Mouse (Mus musculus) left cerebral cortex, adult 9 months (tissue): Measurements from ENCODE around the gene Ube2t.

Source experiments
- DNase-seq, 2 experiments: peaks; one replicate each; pipeline ENCODE4 v3.0.0; 2022; ENCODE audit warnings: low spot score in 2 of 2

The Ube2t gene

DNA sequence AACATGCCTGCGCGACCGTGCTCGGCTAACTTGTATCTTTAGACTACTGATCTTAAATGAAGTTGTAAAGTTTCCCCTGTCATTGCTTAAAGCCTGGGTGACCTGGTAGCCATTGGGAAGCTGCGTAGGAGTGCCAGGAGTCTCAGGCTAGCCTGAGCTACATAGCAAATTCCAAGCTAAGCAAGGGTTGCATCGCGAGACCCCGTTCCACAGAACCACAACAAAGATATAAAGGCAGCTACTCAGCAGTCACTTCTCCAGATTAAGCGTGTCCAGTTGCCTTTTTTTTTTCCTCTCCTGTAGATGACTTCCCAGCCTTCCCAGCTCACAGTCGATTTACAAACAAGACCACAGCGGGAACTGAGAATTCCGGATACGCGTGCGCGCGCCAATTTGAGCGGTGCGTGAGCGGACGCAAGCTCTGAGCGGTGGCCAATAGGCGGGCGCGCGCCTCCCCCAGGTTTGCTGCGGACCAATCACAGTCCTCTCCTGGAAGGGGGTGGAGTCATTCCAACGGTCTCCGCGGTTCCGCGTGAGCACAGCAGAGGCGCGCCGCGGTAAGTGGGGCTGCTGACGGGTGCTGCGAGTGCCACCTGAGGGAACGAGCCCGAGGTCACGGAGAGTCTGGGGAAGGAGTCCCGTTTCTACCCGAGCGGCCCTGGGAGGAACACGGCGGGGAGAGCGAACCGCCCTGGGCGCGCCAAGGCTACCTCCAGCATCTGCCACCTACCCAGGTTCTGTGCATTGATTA is at the start of gene Ube2t:
Gene Ube2t (plus strand): TSS at position 513 of the 751 bp plus-strand sequence.
- peak; percentile 82 to 94 for DNase-seq

DNA sequence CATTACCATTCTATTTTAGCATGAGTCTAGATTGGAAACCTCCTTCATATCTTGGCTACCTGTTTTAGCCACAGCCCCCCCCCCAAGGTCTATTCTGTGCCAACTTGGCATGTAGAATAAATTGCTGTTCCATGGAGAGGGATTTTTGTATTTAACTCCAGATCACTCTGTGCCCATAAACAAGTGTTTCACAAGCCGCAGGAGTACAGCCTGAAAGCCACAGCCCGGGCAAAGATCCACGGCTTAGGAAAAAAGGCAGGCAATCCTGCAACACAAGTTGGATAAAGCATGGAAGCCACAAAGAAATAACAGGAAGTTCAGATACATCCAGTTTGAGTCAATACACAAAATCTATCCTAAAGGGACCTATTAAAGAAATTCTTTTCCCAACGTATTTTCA is 48.8 kb upstream of the Ube2t start:
- no peak for DNase-seq

DNA sequence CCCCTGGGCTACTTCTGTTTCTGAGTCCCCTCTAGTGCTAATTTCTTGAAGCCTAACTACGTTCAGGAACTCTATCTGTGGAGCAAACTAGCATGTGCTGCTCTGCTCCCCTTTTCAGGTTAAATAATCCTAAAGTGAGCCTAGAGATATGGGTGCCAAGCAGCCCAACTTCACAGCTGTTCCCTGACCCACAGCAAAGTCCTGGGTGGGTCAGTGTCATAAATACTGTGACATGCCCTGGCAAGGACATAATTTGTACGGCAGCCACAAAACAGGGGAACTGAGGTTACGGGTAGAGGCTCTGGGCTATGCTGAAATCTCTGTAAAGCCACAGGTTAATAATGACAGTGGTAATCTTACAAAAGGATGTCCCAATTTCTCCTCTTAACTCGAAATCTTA is 46.9 kb upstream of the Ube2t start:
- DNase-seq = no peak

DNA sequence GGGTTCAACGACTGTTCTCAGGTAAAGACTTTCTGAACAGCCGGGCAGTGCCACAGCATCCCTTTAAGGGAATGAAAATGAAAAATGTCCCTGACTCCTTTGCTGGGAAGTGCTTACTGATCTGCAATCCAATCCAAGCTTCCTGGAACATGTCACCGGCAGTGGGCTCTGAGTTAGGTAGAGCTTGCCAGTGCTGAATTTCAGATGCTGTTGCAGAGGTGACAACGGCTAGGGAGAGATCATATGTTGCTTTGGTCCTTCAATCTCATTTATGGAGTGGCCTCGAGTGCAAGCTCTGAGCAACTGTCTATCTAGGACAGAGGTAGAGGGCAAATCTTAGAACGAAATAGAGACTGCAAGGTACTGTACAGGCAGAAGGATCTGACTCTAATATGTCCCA is 43.4 kb upstream of the Ube2t start:
- no peak for DNase-seq

DNA sequence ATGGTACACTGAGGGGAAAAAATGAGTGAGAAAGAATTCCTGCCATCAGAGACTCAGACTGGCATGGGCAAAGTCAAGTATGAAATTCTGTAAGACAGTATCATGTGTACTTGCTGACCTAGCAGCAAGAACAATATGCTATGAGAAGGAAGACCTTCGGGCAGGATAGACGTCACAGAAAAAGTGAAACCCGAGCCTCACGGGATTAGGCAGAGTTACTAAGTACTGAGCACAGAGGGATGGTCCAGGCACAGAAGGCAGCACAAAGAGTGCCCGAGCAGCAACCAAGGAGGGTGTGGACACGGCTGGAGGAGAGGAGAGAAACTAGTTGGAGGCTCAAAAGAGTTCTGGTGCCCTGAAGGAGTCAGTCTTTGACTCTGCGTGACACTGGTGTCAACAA is 29.9 kb upstream of the Ube2t start:
- DNase-seq = no peak

DNA sequence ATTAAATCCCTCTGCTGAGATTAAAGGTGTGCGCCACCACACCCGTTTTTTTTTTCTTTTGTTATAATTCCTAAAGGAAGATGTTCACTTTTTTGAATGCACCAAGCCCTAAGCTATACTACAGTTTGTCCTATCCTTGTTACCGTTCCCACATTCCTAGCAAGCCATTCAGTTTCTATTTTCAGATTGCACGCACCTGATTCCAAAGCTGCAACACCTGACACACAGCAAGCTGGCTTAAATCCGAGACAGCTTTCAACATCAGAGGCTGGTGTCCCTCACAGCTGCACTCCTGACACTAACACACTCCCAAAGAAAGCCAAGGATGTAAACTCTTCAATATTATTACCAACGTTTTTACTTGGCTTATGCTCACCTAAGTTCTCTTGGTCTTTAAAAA is 26.0 kb upstream of the Ube2t start:
- DNase-seq = no peak

DNA sequence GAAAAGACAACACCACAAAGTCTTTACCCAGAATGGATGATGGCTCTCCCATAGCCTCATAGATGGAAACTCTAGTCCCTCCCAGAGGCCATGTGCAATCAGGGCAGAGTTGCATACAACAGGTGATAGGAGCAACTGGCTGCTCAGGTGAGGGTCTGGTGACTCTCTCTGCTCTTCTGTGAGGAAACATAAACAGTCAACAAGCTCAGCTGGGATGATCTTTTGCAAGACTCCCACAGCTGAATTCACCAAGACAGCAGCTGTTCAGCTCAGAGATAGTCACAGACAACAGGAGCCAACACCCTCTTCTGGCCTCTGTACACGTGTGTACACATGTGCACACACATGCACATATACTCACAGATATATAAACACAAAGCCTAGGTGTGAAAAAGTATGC is 24.1 kb upstream of the Ube2t start:
- DNase-seq = no peak

DNA sequence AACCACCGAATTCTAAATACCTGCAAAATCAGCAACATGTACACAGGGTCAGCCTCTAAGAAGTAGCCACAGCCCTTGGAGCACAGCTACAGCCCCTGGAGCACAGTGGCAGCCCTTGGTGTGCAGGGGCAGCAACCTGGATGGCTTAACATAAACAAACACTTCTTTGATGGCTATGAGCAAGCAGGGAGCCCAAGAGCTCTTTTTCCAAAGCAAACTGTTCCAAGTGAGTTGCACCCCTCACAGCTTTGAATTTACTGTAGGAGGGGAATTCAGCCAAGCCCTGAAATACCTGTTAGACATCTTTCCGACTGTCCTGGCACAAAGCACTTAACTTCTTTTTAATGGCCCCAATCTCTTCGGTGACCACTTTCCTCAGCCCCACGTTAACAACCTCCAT is 21.5 kb upstream of the Ube2t start:
- no peak for DNase-seq

DNA sequence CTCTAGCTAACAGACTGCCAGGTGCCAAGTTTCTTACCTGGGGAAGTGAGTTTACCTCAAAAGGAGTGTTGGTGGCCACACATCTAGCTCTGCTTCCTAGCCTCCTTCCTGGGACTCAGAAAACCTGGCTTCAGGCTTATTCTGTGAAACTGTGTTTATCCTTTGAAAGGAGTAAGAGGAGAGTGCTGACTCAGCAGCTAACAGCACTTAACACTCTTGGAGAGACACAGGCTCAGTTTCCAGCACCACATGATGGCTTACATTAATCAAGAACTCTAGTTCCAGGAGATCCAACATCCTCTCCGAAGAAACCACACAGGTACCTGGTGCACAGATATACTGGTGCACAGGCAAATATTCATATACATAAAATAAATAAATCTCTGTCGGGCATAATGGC is 19.5 kb upstream of the Ube2t start:
- DNase-seq = no peak

DNA sequence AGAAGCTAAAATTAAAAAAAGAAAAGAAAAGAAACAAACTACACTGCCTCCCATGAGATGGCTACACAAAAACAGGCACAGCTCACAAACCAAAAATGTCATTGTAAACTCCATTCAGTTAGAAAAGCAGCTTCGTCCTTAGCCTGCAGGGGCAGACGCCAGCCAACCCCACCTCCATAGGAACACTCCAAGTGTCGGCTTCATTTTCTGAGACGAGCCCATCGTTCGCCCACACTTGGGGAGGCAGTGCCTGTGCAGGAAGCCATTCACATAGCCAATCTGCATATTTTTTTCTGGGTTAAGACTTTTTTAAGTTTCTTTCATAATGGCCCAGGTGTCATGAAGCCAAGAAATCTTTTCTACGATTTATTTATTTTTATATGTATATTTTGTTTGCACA is 14.8 kb upstream of the Ube2t start:
- DNase-seq = peak in 1 of 2 experiments; percentile 10

DNA sequence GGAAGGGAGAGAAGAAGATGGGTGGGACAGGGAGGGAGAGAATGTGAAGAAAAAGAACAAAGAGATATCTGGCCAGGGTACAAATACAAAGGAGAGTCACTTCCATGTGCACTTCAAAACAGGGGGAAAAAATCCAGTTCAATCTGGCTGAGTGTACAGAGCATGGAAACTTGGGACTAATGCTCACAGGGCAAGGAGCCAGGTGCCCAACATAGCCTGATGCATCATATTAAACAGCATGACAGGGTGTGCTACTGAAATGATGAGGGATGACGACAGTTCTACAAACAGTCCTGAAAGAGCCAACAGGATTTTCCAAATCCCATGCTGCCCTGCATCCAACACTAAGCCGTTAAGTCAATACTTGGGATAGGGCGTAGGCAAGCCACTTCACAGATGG is 12.4 kb upstream of the Ube2t start:
- DNase-seq = no peak

DNA sequence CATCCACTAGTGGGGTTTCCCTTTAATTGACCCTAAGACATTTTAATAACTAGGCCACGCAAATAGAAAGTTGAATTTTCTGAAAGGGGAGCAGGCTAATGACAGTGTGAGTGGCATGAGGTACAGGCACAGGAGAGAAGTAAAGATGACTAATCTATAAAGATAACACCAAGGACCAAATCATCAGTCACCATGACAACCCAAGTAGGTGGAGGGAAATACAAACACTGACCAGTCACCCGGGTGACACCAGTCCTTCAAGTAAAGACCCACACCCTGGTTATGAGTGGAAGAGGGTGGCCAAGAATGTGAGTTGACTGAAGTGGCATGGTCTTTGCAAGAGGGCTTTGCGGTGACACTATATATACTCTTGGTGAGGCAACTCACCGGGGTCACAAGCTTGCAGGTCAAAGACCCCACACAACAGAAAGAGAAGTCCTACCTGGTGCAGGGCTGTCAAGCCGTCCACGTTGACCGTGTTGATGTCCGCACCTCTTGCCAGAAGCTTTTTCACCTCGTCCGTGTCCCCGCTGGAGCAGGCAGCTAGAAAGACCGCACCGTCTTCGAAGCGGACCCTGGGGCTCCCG is 7.2 kb upstream of the Ube2t start:
- DNase-seq = peak in 1 of 2 experiments; percentile 26

DNA sequence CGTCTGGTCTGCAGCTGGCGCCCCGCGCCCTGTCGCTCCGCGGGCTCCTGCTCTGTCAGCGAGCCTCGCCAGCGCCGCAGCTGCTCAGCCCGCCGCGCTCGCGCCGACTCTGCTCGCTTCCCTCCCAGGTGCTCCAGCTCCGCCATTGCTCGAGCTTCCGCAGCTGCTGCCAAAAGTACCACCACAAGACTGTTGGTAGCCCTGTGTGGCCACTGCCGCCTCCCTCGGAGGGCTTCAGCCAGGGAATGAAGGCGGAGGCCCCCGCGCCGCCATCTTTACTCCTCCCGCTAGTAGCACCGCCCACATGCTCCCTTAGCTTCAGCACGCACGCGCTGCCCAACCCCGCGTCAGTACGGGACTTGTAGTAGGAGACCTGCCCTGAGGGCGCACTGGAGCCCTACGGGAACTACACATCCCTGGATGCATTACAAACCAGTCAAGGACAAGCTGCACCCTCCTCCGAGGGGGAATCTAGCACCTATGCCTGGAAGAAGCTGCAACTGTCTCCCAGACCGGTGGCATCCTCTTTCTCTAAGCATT is 6.7 kb upstream of the Ube2t start, which contains the start of gene Ppp1r12b:
Gene Ppp1r12b (minus strand): TSS at position 306 of the 540 bp plus-strand sequence.
- peak; percentile 98 to 99 for DNase-seq

DNA sequence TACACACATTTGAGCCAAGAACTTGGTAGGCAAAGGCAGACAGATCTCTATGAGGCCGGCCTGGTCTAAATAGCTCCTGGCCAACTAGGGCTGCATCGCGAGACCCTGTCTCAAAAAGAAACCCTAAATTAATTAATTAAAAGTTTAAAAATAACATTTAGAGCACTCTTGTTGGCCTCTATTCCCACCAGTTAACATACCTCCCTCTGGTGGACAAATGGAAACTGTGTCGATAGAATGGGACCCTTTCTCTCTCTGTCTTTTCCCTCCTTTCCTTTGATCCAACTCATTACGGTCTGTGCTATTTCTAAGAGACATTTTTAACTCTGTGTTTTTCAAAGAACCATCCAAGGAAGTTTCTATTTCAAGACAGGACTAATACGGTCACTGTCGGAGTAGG is 1.7 kb upstream of the Ube2t start:
- DNase-seq = no peak

DNA sequence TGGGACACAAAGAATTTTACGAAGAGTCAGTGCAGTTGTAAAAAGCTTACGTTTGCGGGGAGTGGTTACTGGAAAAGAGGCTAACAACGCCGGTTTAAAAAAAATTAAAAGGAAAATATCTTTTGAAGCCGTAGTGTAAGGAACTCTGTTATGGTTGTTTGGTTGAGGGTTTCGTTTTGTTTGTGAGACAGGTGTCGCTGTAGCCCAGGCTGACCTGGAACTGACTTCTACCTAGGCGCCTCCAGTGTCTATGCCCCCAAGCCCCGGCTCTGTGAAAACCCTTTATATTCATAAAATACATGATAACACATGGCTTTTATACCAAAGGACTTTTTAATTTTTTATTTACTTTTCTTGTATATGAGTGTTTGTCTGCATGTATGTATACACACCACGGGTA is 456 bp downstream of the Ube2t start:
- DNase-seq = no peak

DNA sequence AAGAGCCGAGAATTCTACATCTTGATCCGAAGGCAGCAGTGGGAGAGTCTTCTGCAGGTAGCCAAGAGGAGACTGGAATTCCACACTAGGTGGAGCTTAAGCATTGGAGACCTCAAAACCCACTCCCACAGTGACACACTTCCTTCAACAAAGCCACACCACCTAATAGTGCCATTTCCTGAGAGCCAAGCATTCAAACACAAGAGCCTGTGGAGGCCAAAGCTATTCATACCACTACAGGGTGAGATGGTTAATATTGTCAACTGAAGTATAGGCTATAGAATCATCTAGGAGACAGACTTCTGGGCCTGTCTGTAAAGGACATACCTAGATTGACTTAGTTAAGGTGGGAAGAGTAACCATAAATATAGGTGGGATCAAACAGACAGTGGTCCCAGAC is 3.1 kb downstream of the Ube2t start:
- no peak for DNase-seq

DNA sequence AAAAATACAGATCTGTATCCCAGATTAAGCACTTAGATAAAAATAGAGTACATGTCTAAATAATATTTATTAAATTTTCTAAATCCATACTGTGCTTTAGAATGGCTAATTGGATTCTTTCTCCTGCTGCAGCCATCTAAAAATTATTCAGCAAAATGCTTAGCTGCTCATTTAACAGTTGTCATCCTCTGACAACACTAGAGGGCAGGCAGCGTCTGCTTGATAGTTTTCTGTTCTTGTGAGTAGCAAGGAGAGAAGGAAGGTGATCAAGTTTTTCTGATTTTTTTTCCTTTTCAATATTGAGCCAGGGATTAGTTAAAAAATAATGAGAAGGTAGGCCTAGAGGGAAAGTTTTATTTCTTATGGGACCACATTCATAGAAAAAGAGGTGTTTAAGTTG is 10.6 kb downstream of the Ube2t start:
- DNase-seq = peak in 1 of 2 experiments; percentile 28

DNA sequence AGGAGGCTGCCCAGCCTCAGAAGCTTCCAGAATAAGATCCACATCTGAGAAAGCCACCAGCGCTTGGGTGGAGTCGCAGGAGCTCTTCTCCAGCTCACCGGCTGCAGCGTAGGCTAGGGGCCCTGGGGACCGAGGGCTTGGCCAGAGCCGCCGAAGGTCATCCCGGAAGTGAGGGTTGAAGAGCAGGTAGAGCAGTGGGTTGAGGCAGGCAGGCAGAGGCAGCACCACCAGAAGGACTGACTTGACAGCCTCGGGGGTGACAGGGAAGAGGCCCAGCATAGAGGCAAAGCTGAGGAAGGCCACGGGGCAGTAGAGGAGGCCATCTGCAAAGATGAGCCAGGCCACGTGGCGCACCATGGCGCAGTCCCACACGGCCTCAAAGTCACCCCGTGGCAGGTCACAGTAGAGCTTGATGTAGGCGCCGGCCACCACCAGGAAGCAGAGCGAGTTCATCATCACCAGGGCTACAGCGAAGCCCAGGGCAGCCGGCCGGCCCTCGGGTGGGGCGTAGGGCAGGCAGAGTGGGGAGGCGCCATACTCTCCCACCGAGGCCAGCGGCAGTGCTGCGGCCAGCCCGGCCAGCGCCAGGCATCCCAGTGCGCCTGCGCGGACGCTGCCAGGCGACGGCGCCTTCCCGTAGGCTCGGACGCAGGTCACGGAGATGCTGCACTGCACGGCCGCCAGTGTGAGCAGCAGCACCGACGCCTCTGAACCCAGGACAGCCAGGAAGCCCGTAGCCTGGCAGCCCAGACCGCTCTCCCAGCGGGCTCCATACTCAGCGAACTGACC is 25.0 kb downstream of the Ube2t start:
- peak in 1 of 2 experiments; percentile 33 for DNase-seq

DNA sequence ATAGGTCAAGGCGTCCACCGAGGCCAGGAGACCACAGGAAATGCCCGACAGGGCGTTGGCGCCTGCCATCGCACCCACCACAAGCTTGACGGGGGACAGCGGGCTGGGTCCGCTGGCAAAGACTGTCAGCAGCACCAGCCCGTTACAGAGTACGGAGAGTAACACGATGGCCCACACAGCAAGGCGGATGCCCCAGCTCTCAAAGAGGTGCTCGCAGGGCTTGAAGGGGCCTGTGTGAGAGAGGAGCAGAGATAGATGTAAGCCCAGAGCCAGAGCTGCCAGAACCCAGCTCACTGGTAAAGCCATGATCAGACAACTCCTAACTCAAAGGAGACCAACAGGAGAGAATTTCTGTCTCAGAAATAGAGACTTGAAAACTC is 25.6 kb downstream of the Ube2t start:
- DNase-seq = no peak

DNA sequence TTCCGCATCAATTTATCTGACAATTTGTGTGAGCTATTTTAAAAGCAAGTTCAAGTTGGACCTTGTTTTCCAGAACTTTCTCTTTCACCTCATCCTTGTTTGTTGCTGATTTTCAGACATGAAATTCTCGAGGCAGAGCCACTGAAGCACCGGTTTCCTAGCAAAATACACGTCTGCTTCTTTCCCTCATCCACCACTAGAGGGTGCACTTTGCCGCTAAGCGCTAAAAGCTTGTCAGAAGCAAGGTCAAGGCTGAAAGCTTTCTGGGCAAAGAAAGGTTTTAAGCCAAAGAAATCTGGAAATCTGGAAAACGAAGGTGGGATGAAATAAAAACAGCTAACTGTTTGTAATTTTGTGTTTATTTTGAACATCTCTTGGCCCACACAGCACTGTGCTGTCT is 27.0 kb downstream of the Ube2t start:
- DNase-seq = peak; percentile 35 to 86

DNA sequence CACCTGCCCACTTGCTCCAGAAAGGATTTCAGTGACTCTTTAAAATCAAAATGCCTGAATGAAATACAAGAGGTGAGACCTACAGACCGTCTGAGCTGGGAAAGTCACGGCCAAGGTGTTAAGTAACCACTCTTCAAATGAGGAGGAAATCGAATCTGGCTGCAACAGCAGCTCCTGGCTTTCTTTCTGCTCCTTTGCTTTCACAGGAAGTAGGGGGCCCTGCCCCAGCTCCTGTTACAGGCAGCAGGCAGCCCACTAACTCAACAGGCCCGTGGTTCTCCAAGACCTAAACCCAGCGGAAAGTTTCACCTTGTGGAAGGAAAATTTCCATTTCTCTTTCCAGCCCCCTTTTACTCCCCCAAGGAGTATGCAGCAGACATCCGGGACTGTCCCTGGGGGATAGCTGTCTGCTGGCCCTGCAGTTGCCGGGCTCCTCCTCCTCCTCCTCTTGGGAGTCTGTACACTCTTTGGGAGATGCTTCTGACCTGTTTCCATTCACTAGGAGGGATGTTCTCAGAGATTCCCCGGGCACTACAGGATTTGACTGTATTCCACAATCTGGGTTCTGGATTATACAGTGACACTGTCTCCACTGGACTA is 29.8 kb downstream of the Ube2t start:
- DNase-seq = no peak

DNA sequence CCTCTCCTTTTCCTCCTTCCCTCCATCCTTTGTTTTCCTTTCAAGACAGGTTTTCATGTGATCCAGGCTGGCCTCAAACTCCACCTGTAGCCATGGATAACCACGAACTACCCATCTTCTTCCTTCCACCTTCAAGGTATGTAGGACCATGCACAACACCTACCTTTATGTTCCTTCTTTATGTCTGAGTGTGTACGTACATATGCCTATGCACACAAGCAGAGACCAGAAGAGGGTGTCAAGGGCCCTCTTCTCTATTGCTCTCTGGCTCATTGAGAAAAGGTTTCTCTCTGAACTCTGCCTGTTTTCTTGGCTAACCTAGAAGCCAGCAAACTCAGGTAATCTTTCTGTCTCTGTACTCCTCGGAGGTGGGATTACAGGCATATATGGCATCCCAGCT is 32.4 kb downstream of the Ube2t start:
- DNase-seq = no peak
